Mouse (Mus musculus): ENCODE data around the gene Alox12. TPM values are rescaled to one million over a fixed set of nuclear protein-coding genes. Genes with fewer than 3 reads are reported as not detected.

Alox12 gene
- polyA plus RNA-seq, 1 experiment from 2014 or later: 3.3 TPM

GRCm38 (mm10) chr11:70212423-70212822 lies 42.7 kb downstream of the Alox12 start, which contains the start of gene Slc16a11:
Slc16a11 (plus strand) TSS chr11:70212752.
- H3K36me3 ChIP-seq (ENCODE audit: control insufficient read depth, insufficient read depth, low read length): no peaks in the 10 kb centered on the region
- H3K9ac ChIP-seq (ENCODE audit: low read depth, low read length): no peak within 1 kb of the TSS
- ATAC-seq (ENCODE audit: low FRiP score, low TSS enrichment): no peak
- WGBS: 59% methylated on average over 6 of the region's 6 CpGs
- H3K4me1 ChIP-seq (ENCODE audit: control insufficient read depth, insufficient read depth, low read length): peaks cover 25% of the 10 kb centered on the region; the same call in 1 of the 2 replicates
- H3K27me3 ChIP-seq (ENCODE audit: control insufficient read depth, insufficient read depth, low read length): peaks cover 35% of the 10 kb centered on the region
- no peak within 1 kb of the TSS for H3K27ac ChIP-seq (ENCODE audit: low read depth, low read length)
- no peaks in the 10 kb centered on the region for H3K9me3 ChIP-seq (ENCODE audit: control insufficient read depth, low read length)
- H3K4me3 ChIP-seq (ENCODE audit: low read length): peak within 1 kb of the TSS; percentile 30
- H3K4me2 ChIP-seq (replicated peaks; ENCODE audit: low read depth, low read length): peak within 1 kb of the TSS; percentile 57; the same call in 1 of the 2 replicates

GRCm38 (mm10) chr11:70211972-70212371 lies 43.2 kb downstream of the Alox12 start:
- Histone ChIP-seq H3K4me1 (ENCODE audit: control insufficient read depth, insufficient read depth, low read length) (peaks cover 25% of the 10 kb centered on the region; the same call in 1 of the 2 replicates), H3K27ac (ENCODE audit: low read depth, low read length) (no peak overlapping the region), H3K27me3 (ENCODE audit: control insufficient read depth, insufficient read depth, low read length) (peaks cover 35% of the 10 kb centered on the region), H3K4me2 (replicated peaks; ENCODE audit: low read depth, low read length) (no peak overlapping the region), H3K9me3 (ENCODE audit: control insufficient read depth, low read length) (no peaks in the 10 kb centered on the region), H3K36me3 (ENCODE audit: control insufficient read depth, insufficient read depth, low read length) (no peaks in the 10 kb centered on the region), H3K9ac (ENCODE audit: low read depth, low read length) (no peak overlapping the region), H3K4me3 (ENCODE audit: low read length) (no peak overlapping the region)
- WGBS: 80% methylated on average over 6 of the region's 6 CpGs
- no peak for ATAC-seq (ENCODE audit: low FRiP score, low TSS enrichment)

GRCm38 (mm10) chr11:70210681-70211080 lies 44.5 kb downstream of the Alox12 start:
- H3K4me3 ChIP-seq (ENCODE audit: low read length): no peak overlapping the region
- H3K4me2 ChIP-seq (replicated peaks; ENCODE audit: low read depth, low read length): no peak overlapping the region
- no peaks in the 10 kb centered on the region for H3K9me3 ChIP-seq (ENCODE audit: control insufficient read depth, low read length)
- H3K36me3 ChIP-seq (ENCODE audit: control insufficient read depth, insufficient read depth, low read length): no peaks in the 10 kb centered on the region
- ATAC-seq (ENCODE audit: low FRiP score, low TSS enrichment): no peak
- peaks cover 25% of the 10 kb centered on the region; the same call in 1 of the 2 replicates for H3K4me1 ChIP-seq (ENCODE audit: control insufficient read depth, insufficient read depth, low read length)
- H3K27ac ChIP-seq (ENCODE audit: low read depth, low read length): no peak overlapping the region
- H3K9ac ChIP-seq (ENCODE audit: low read depth, low read length): no peak overlapping the region
- peaks cover 26% of the 10 kb centered on the region for H3K27me3 ChIP-seq (ENCODE audit: control insufficient read depth, insufficient read depth, low read length)
- 90% methylated on average over 2 of the region's 2 CpGs for WGBS

GRCm38 (mm10) chr11:70208778-70209388 lies 46.3 kb downstream of the Alox12 start:
- 67% methylated on average over 5 of the region's 5 CpGs for WGBS
- no peak overlapping the region for H3K4me3 ChIP-seq (ENCODE audit: low read length)
- H3K9me3 ChIP-seq (ENCODE audit: control insufficient read depth, low read length): no peaks in the 10 kb centered on the region
- H3K36me3 ChIP-seq (ENCODE audit: control insufficient read depth, insufficient read depth, low read length): no peaks in the 10 kb centered on the region
- no peak overlapping the region for H3K27ac ChIP-seq (ENCODE audit: low read depth, low read length)
- H3K4me2 ChIP-seq (replicated peaks; ENCODE audit: low read depth, low read length): no peak overlapping the region
- H3K9ac ChIP-seq (ENCODE audit: low read depth, low read length): no peak overlapping the region
- no peak for ATAC-seq (ENCODE audit: low FRiP score, low TSS enrichment)
- H3K4me1 ChIP-seq (ENCODE audit: control insufficient read depth, insufficient read depth, low read length): peaks cover 7% of the 10 kb centered on the region; the same call in 1 of the 2 replicates
- H3K27me3 ChIP-seq (ENCODE audit: control insufficient read depth, insufficient read depth, low read length): peaks cover 8% of the 10 kb centered on the region

GRCm38 (mm10) chr11:70207283-70207682 lies 47.9 kb downstream of the Alox12 start:
- H3K27ac ChIP-seq (ENCODE audit: low read depth, low read length): no peak overlapping the region
- H3K9me3 ChIP-seq (ENCODE audit: control insufficient read depth, low read length): no peaks in the 10 kb centered on the region
- ATAC-seq (ENCODE audit: low FRiP score, low TSS enrichment): no peak
- H3K9ac ChIP-seq (ENCODE audit: low read depth, low read length): no peak overlapping the region
- no peak overlapping the region for H3K4me2 ChIP-seq (replicated peaks; ENCODE audit: low read depth, low read length)
- H3K27me3 ChIP-seq (ENCODE audit: control insufficient read depth, insufficient read depth, low read length): no peaks in the 10 kb centered on the region
- H3K4me3 ChIP-seq (ENCODE audit: low read length): no peak overlapping the region
- WGBS: 82% methylated on average over 7 of the region's 7 CpGs
- H3K36me3 ChIP-seq (ENCODE audit: control insufficient read depth, insufficient read depth, low read length): no peaks in the 10 kb centered on the region
- no peaks in the 10 kb centered on the region for H3K4me1 ChIP-seq (ENCODE audit: control insufficient read depth, insufficient read depth, low read length)

- ATAC-seq (ENCODE audit: low FRiP score, low TSS enrichment): no peak
- H3K4me2 ChIP-seq (replicated peaks; ENCODE audit: low read depth, low read length): no peak overlapping the region
- no peak overlapping the region for H3K4me3 ChIP-seq (ENCODE audit: low read length)
- 81% methylated on average over 2 of the region's 2 CpGs for WGBS
- H3K4me1 ChIP-seq (ENCODE audit: control insufficient read depth, insufficient read depth, low read length): no peaks in the 10 kb centered on the region
- H3K27ac ChIP-seq (ENCODE audit: low read depth, low read length): no peak overlapping the region
- no peak overlapping the region for H3K9ac ChIP-seq (ENCODE audit: low read depth, low read length)
- no peaks in the 10 kb centered on the region for H3K27me3 ChIP-seq (ENCODE audit: control insufficient read depth, insufficient read depth, low read length)
- no peaks in the 10 kb centered on the region for H3K36me3 ChIP-seq (ENCODE audit: control insufficient read depth, insufficient read depth, low read length)
- no peaks in the 10 kb centered on the region for H3K9me3 ChIP-seq (ENCODE audit: control insufficient read depth, low read length)
These were observed 48.4 kb downstream of the Alox12 start for GRCm38 (mm10) chr11:70206801-70207200.

GRCm38 (mm10) chr11:70201691-70202090 lies 53.5 kb downstream of the Alox12 start:
- H3K36me3 ChIP-seq (ENCODE audit: control insufficient read depth, insufficient read depth, low read length): no peaks in the 10 kb centered on the region
- no peak overlapping the region for H3K4me3 ChIP-seq (ENCODE audit: low read length)
- H3K27me3 ChIP-seq (ENCODE audit: control insufficient read depth, insufficient read depth, low read length): no peaks in the 10 kb centered on the region
- 37% methylated on average over 5 of the region's 5 CpGs for WGBS
- H3K9me3 ChIP-seq (ENCODE audit: control insufficient read depth, low read length): no peaks in the 10 kb centered on the region
- no peak overlapping the region for H3K4me2 ChIP-seq (replicated peaks; ENCODE audit: low read depth, low read length)
- H3K4me1 ChIP-seq (ENCODE audit: control insufficient read depth, insufficient read depth, low read length): peaks cover 9% of the 10 kb centered on the region
- H3K27ac ChIP-seq (ENCODE audit: low read depth, low read length): no peak overlapping the region
- no peak overlapping the region for H3K9ac ChIP-seq (ENCODE audit: low read depth, low read length)
- ATAC-seq (ENCODE audit: low FRiP score, low TSS enrichment): peak; percentile 68; the same call in 1 of the 2 replicates

GRCm38 (mm10) chr11:70200036-70200608 lies 55.0 kb downstream of the Alox12 start:
- Histone ChIP-seq H3K27me3 (ENCODE audit: control insufficient read depth, insufficient read depth, low read length) (no peaks in the 10 kb centered on the region), H3K4me3 (ENCODE audit: low read length) (no peak overlapping the region), H3K4me2 (replicated peaks; ENCODE audit: low read depth, low read length) (0 out of 2 replicates have a peak overlapping the region, but pooled peaks have one; percentile 10), H3K9me3 (ENCODE audit: control insufficient read depth, low read length) (no peaks in the 10 kb centered on the region), H3K9ac (ENCODE audit: low read depth, low read length) (no peak overlapping the region), H3K27ac (ENCODE audit: low read depth, low read length) (peak overlapping the region; percentile 39; the same call in 1 of the 2 replicates), H3K36me3 (ENCODE audit: control insufficient read depth, insufficient read depth, low read length) (no peaks in the 10 kb centered on the region), H3K4me1 (ENCODE audit: control insufficient read depth, insufficient read depth, low read length) (peaks cover 9% of the 10 kb centered on the region)
- peak; percentile 47; the same call in 1 of the 2 replicates for ATAC-seq (ENCODE audit: low FRiP score, low TSS enrichment)
- WGBS: 58% methylated on average over 5 of the region's 5 CpGs

GRCm38 (mm10) chr11:70199107-70199506 lies 56.0 kb downstream of the Alox12 start:
- 76% methylated on average over 8 of the region's 8 CpGs for WGBS
- Histone ChIP-seq H3K27me3 (ENCODE audit: control insufficient read depth, insufficient read depth, low read length) (no peaks in the 10 kb centered on the region), H3K27ac (ENCODE audit: low read depth, low read length) (peak overlapping the region; percentile 39; the same call in 1 of the 2 replicates), H3K9me3 (ENCODE audit: control insufficient read depth, low read length) (no peaks in the 10 kb centered on the region), H3K36me3 (ENCODE audit: control insufficient read depth, insufficient read depth, low read length) (no peaks in the 10 kb centered on the region), H3K9ac (ENCODE audit: low read depth, low read length) (no peak overlapping the region), H3K4me2 (replicated peaks; ENCODE audit: low read depth, low read length) (no peak overlapping the region), H3K4me3 (ENCODE audit: low read length) (no peak overlapping the region), H3K4me1 (ENCODE audit: control insufficient read depth, insufficient read depth, low read length) (peaks cover 9% of the 10 kb centered on the region)
- ATAC-seq (ENCODE audit: low FRiP score, low TSS enrichment): no peak
